Mouse (Mus musculus) stomach, postnatal 0 days (tissue): ENCODE results near the gene Gm867. TPM values are rescaled to one million over a fixed set of nuclear protein-coding genes. Genes with fewer than 3 reads are reported as not detected.

Experiments
- ATAC-seq: fragments of 200-750 bp; cut with Nextera tagmentation; 2 replicates; pipeline ENCODE4 v1.8.0; 2017; ENCODE audit not compliant: low FRiP score, low TSS enrichment
- DNase-seq: peaks from one replicate; pipeline ENCODE4 v3.0.0-alpha.2; 2016; ENCODE audit warnings: low spot score
- H3K27ac ChIP-seq: fragments of 300-500 bp; sonication (generic); replicated peaks from 2 replicates; pipeline ENCODE4 v1.5.1; 2014; ENCODE audit warnings: mild to moderate bottlenecking, control low read depth
- H3K27me3 ChIP-seq: fragments of 300-500 bp; sonication (generic); 2 replicates; pipeline ENCODE4 v1.6.1; 2014; ENCODE audit warnings: low read length; ENCODE audit not compliant: control insufficient read depth, insufficient read depth
- H3K36me3 ChIP-seq: fragments of 300-500 bp; sonication (generic); 2 replicates; pipeline ENCODE4 v1.6.1; 2014; ENCODE audit warnings: low read length, mixed read lengths; ENCODE audit not compliant: control insufficient read depth, insufficient read depth
- H3K4me1 ChIP-seq: fragments of 300-500 bp; sonication (generic); replicated peaks from 2 replicates; pipeline ENCODE4 v1.6.1; 2014; ENCODE audit warnings: antibody characterized with exemption; ENCODE audit not compliant: control insufficient read depth, insufficient read depth
- H3K4me2 ChIP-seq: fragments of 300-500 bp; sonication (generic); replicated peaks from 2 replicates; pipeline ENCODE4 v1.6.1; 2014; ENCODE audit warnings: low read depth, mild to moderate bottlenecking, control low read depth, moderate library complexity
- H3K4me3 ChIP-seq: fragments of 300-500 bp; sonication (generic); 2 replicates; pipeline ENCODE4 v1.5.1; 2014; ENCODE audit warnings: low read depth, low read length, control low read depth
- H3K9ac ChIP-seq: fragments of 300-500 bp; sonication (generic); 2 replicates; pipeline ENCODE4 v1.6.1; 2014; ENCODE audit warnings: mild to moderate bottlenecking, low read length, control low read depth, mixed read lengths
- H3K9me3 ChIP-seq: fragments of 300-500 bp; sonication (generic); 2 replicates; pipeline ENCODE4 v1.6.1; 2016; ENCODE audit warnings: low read length; ENCODE audit not compliant: control insufficient read depth
- CTCF ChIP-seq: IDR thresholded peaks from 2 replicates; pipeline ENCODE4 v1.5.1; 2016; ENCODE audit warnings: antibody characterized with exemption, low read depth, mild to moderate bottlenecking, moderate library complexity
- EP300 ChIP-seq: optimal IDR thresholded peaks from 2 replicates; pipeline ENCODE3; 2016; ENCODE audit warnings: antibody characterized with exemption
- WGBS: fragments of 180-500 bp; shearing (Covaris S2); extraction: QIAGEN DNeasy Blood & Tissue Kit; methylation state at CpG from one replicate; pipeline ENCODE4 v1.1.7; 2014; 5-methylcytosine and 5-hydroxymethylcytosine counted together
- polyA plus RNA-seq: library from polyadenylated mRNA; unstranded; fragments of >200 nt; fragmentation: Nextera tagmentation; extraction: Ambion mirVana; gene quantifications from 2 replicates; pipeline ENCODE4 v1.2.1, GENCODE M21; 2015

The Gm867 gene
- polyA plus RNA-seq, 1 experiment from 2014 or later: 0.22 TPM

DNA sequence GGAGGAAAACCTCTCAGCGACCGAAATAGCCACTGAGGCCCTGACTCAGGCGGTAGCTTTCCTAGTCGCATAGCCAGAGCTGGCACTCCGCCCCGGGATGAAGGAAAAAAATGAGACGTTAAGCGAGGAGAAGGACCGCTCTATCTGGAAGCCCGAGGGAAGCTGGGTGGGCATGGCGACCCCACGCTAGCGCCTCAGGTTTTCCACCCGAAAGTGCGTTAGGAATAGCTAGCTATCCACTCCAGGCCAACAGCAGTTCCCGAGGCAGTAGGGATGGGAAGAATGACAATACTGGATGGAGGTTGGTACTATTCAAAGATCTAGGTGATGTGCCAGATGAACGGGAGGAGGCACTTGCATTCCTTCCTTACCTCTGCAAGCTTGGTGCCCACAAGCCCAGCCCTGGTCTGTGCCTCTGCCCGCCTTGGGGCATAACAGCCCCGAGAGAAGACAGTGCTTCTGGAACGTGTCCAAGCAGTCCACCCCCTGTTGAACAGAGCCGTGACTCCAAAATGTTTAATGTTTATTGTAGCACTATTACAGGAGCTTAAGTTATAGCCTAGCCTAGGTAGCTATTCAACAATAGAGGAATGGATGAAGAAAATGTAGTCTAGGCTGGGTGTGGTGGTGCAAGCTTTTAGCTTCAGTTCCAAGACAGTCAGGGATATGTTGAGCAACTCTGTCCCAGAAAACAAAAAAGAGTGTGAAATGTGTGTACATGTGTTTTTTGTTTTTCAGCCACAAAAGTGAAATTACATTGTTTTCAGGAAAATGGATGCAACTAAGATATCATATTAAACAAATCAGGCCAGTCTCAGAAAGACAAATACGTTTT is 18.5 kb downstream of the Gm867 start:
- Histone ChIP-seq H3K36me3 (peaks cover 7% of the 10 kb centered on the region; the same call in 1 of the 2 replicates), H3K4me2 (peak overlapping the region; percentile 93), H3K4me3 (peak overlapping the region; percentile 94), H3K9ac (peak overlapping the region; percentile 94), H3K27ac (peak overlapping the region; percentile 88), H3K4me1 (no peaks in the 10 kb centered on the region), H3K9me3 (no peaks in the 10 kb centered on the region), H3K27me3 (no peaks in the 10 kb centered on the region)
- WGBS: 3% methylated on average over 22 of the region's 22 CpGs
- DNase-seq: no peak
- TF ChIP-seq CTCF: no peak
- TF ChIP-seq EP300: no peak
- peak; percentile 45 for ATAC-seq

DNA sequence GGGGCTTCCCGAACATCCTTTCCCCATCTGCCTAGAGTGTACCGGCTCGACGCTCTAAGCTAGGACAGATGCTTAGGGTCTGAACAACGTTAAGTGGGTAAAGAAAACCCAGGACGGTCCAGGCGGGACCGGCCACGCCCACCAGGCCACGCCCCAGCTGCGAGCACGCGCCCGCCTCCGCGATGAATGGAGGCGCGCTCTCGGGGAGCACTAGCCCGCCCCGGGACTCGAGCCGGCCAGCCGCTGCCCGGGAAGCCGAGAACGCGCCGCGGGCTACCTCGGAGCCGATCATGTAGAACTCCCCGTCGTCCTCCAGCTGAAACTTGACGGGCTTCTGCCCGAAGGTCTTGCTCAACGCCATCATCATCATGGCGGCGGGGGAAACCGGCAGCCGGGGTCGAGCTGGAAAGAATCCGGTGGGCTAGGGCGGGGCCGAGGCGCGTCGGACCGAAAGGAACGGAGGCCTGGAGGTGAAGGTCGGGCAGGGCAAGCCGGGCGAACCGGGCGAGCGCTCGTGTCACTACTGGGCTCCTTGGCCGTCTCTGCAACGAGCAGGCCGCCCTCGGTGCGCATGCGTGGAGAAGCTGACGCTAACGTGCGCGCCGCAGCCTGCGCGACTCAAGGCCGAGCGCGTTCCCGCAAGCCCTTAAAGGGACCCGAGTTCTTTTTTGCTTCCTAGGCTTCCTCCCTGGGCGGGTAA is 19.3 kb downstream of the Gm867 start, which contains the start of gene Smarcb1:
Smarcb1 (minus strand) TSS at position 592 of the 700 bp plus-strand sequence.
- Histone ChIP-seq H3K9me3 (no peaks in the 10 kb centered on the region), H3K4me3 (peak within 1 kb of the TSS; percentile 94), H3K4me1 (no peaks in the 10 kb centered on the region), H3K9ac (peak within 1 kb of the TSS; percentile 94), H3K36me3 (peaks cover 5% of the 10 kb centered on the region; the same call in 1 of the 2 replicates), H3K4me2 (peak within 1 kb of the TSS; percentile 93), H3K27me3 (no peaks in the 10 kb centered on the region), H3K27ac (peak within 1 kb of the TSS; percentile 88)
- no peak for TF ChIP-seq CTCF
- no peak for TF ChIP-seq EP300
- under 1% methylated on average over 76 of the region's 76 CpGs for WGBS
- DNase-seq (peak; percentile 94), ATAC-seq (peak; percentile 92)

DNA sequence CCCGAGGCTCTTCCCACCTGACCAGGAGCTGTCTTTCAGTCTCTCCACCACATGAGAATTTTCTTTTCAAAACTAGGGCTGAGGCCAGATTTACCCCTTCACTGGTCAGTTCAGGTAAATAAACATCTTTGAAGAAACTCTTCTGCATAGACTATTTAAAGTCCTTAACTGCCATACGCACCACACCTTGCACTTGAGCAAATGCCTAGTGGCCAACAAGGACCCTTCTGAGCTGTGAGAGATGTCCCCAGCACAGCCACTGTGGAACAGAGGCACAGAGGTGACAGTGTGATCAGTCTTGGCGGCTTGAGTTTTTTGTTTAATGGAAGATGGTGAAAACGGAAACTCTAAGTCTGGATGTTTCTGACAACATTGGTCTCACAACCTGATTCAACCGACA is 21.4 kb downstream of the Gm867 start:
- Histone ChIP-seq H3K4me1 (no peaks in the 10 kb centered on the region), H3K4me2 (no peak overlapping the region), H3K9me3 (no peaks in the 10 kb centered on the region), H3K9ac (no peak overlapping the region), H3K36me3 (peaks cover 2% of the 10 kb centered on the region; the same call in 1 of the 2 replicates), H3K27me3 (no peaks in the 10 kb centered on the region), H3K27ac (no peak overlapping the region), H3K4me3 (no peak overlapping the region)
- no peak for DNase-seq
- no peak for ATAC-seq
- no peak for TF ChIP-seq EP300
- no peak for TF ChIP-seq CTCF
- 82% methylated on average over 5 of the region's 5 CpGs for WGBS

DNA sequence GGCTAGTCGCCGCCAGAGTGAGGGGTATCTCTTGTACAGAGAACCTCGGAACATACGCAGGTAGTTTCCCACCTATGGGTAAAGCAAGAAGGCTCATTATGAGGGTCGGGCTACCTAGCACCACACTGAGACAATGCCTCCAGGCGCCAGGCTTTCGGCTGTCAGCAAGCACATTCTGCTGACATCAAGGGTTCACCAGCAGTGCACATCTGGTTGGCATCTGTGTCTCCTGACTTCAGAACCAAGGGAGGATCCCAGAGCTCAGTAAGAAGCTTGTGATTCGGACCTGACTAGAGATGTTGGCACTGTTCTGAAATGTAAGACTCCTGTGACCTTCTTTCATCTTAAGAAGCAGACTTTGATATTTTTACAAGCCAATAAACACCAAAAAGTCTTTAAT is 23.6 kb downstream of the Gm867 start:
- Histone ChIP-seq H3K27ac (no peak overlapping the region), H3K9me3 (no peaks in the 10 kb centered on the region), H3K4me2 (no peak overlapping the region), H3K9ac (no peak overlapping the region), H3K4me3 (no peak overlapping the region), H3K27me3 (no peaks in the 10 kb centered on the region), H3K4me1 (no peaks in the 10 kb centered on the region), H3K36me3 (peaks cover 2% of the 10 kb centered on the region)
- ATAC-seq (no peak), DNase-seq (no peak)
- 84% methylated on average over 8 of the region's 8 CpGs for WGBS
- no peak for TF ChIP-seq EP300
- no peak for TF ChIP-seq CTCF

DNA sequence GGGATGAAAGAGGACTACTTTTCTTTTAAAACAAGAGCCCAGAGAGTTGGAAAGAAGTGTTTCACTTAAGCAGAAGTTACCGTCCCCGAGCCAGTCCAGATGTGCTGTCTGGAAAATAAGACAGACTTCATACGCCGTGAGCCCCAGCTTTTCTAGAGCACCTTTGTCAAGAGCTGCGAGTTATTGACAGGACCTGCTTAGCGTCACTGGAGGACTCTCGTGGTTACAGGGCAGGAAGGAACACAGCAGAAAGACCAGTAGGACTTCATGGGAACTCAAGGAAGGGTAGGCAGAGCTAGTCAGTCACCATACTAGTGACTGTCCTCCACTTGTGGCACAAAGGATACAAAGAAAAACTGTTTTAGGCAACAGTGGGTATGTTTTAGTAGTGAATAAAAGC is 24.9 kb downstream of the Gm867 start:
- TF ChIP-seq EP300 (no peak), CTCF (no peak)
- WGBS: 72% methylated on average over 7 of the region's 7 CpGs
- no peaks in the 10 kb centered on the region for H3K9me3 ChIP-seq
- no peak overlapping the region for H3K4me2 ChIP-seq
- DNase-seq: no peak
- peaks cover 12% of the 10 kb centered on the region for H3K36me3 ChIP-seq
- no peaks in the 10 kb centered on the region for H3K27me3 ChIP-seq
- no peak overlapping the region for H3K9ac ChIP-seq
- no peak overlapping the region for H3K27ac ChIP-seq
- ATAC-seq: no peak
- no peak overlapping the region for H3K4me3 ChIP-seq
- H3K4me1 ChIP-seq: no peaks in the 10 kb centered on the region
